Mouse (Mus musculus): ENCODE measurements around the gene Slc6a12. TPM values are rescaled to one million over a fixed set of nuclear protein-coding genes. Genes with fewer than 3 reads are reported as not detected.

The Slc6a12 gene
- total and polyA plus RNA-seq, 2 experiments from 2014 or later, result 2.8 to 5.0 TPM

GRCm38 (mm10) chr6:121310984-121311383 lies 31.9 kb upstream of the Slc6a12 start:
- Histone ChIP-seq H3K4me3 (ENCODE audit: low read depth, low read length) (no peak overlapping the region), H3K4me2 (ENCODE audit: low read depth) (no peak overlapping the region), H3K9me3 (ENCODE audit: low read length) (no peaks in the 10 kb centered on the region), H3K9ac (no peak overlapping the region), H3K27me3 (ENCODE audit: insufficient read depth, low read length) (no peaks in the 10 kb centered on the region), H3K27ac (ENCODE audit: low read depth, low read length) (no peak overlapping the region), H3K4me1 (ENCODE audit: insufficient read depth) (no peaks in the 10 kb centered on the region), H3K36me3 (ENCODE audit: insufficient read depth) (no peaks in the 10 kb centered on the region)
- DNase-seq (no peak), ATAC-seq (no peak)
- 83% methylated on average over 6 of the region's 6 CpGs for WGBS
- no peak for TF ChIP-seq CTCF (IDR thresholded peaks at IDR 0.05; ENCODE audit: low read depth)

- no peaks in the 10 kb centered on the region for H3K9me3 ChIP-seq (ENCODE audit: low read length)
- no peaks in the 10 kb centered on the region for H3K36me3 ChIP-seq (ENCODE audit: insufficient read depth)
- no peak for DNase-seq
- H3K4me1 ChIP-seq (ENCODE audit: insufficient read depth), result no peaks in the 10 kb centered on the region
- no peak overlapping the region for H3K9ac ChIP-seq
- H3K4me3 ChIP-seq (ENCODE audit: low read depth, low read length), result no peak overlapping the region
- no peak for TF ChIP-seq CTCF (IDR thresholded peaks at IDR 0.05; ENCODE audit: low read depth)
- no peak for ATAC-seq
- H3K27me3 ChIP-seq (ENCODE audit: insufficient read depth, low read length), result no peaks in the 10 kb centered on the region
- WGBS, result 70% methylated on average over 6 of the region's 6 CpGs
- no peak overlapping the region for H3K27ac ChIP-seq (ENCODE audit: low read depth, low read length)
- H3K4me2 ChIP-seq (ENCODE audit: low read depth), result no peak overlapping the region
These were observed 23.8 kb upstream of the Slc6a12 start for GRCm38 (mm10) chr6:121319099-121319498.

GRCm38 (mm10) chr6:121322381-121323110 lies 20.3 kb upstream of the Slc6a12 start:
- no peaks in the 10 kb centered on the region for H3K27me3 ChIP-seq (ENCODE audit: insufficient read depth, low read length)
- H3K27ac ChIP-seq (ENCODE audit: low read depth, low read length), result no peak overlapping the region
- DNase-seq (no peak), ATAC-seq (no peak)
- WGBS, result 85% methylated on average over 9 of the region's 9 CpGs
- no peaks in the 10 kb centered on the region for H3K9me3 ChIP-seq (ENCODE audit: low read length)
- no peaks in the 10 kb centered on the region for H3K36me3 ChIP-seq (ENCODE audit: insufficient read depth)
- no peak overlapping the region for H3K9ac ChIP-seq
- no peak overlapping the region for H3K4me2 ChIP-seq (ENCODE audit: low read depth)
- TF ChIP-seq CTCF (IDR thresholded peaks at IDR 0.05; ENCODE audit: low read depth), result no peak
- no peaks in the 10 kb centered on the region for H3K4me1 ChIP-seq (ENCODE audit: insufficient read depth)
- H3K4me3 ChIP-seq (ENCODE audit: low read depth, low read length), result no peak overlapping the region

- Histone ChIP-seq H3K4me3 (ENCODE audit: low read depth, low read length) (no peak overlapping the region), H3K27me3 (ENCODE audit: insufficient read depth, low read length) (no peaks in the 10 kb centered on the region), H3K4me2 (ENCODE audit: low read depth) (no peak overlapping the region), H3K27ac (ENCODE audit: low read depth, low read length) (no peak overlapping the region), H3K9ac (no peak overlapping the region), H3K36me3 (ENCODE audit: insufficient read depth) (no peaks in the 10 kb centered on the region), H3K9me3 (ENCODE audit: low read length) (no peaks in the 10 kb centered on the region), H3K4me1 (ENCODE audit: insufficient read depth) (no peaks in the 10 kb centered on the region)
- 63% methylated on average over 3 of the region's 3 CpGs for WGBS
- ATAC-seq (peak; percentile 68), DNase-seq (peak; percentile 60)
- TF ChIP-seq CTCF (IDR thresholded peaks at IDR 0.05; ENCODE audit: low read depth), result no peak
These were observed 17.6 kb upstream of the Slc6a12 start for GRCm38 (mm10) chr6:121325298-121325697.

- no peak overlapping the region for H3K27ac ChIP-seq (ENCODE audit: low read depth, low read length)
- no peaks in the 10 kb centered on the region for H3K9me3 ChIP-seq (ENCODE audit: low read length)
- no peak for TF ChIP-seq CTCF (IDR thresholded peaks at IDR 0.05; ENCODE audit: low read depth)
- 71% methylated on average over 9 of the region's 9 CpGs for WGBS
- no peaks in the 10 kb centered on the region for H3K27me3 ChIP-seq (ENCODE audit: insufficient read depth, low read length)
- ATAC-seq (no peak), DNase-seq (no peak)
- no peaks in the 10 kb centered on the region for H3K36me3 ChIP-seq (ENCODE audit: insufficient read depth)
- H3K9ac ChIP-seq, result no peak overlapping the region
- H3K4me3 ChIP-seq (ENCODE audit: low read depth, low read length), result no peak overlapping the region
- H3K4me2 ChIP-seq (ENCODE audit: low read depth), result no peak overlapping the region
- no peaks in the 10 kb centered on the region for H3K4me1 ChIP-seq (ENCODE audit: insufficient read depth)
These were observed 17.1 kb upstream of the Slc6a12 start for GRCm38 (mm10) chr6:121325740-121326139.

- Histone ChIP-seq H3K9ac (no peak overlapping the region), H3K9me3 (ENCODE audit: low read length) (no peaks in the 10 kb centered on the region), H3K36me3 (ENCODE audit: insufficient read depth) (no peaks in the 10 kb centered on the region), H3K4me3 (ENCODE audit: low read depth, low read length) (no peak overlapping the region), H3K27ac (ENCODE audit: low read depth, low read length) (no peak overlapping the region), H3K4me2 (ENCODE audit: low read depth) (no peak overlapping the region), H3K4me1 (ENCODE audit: insufficient read depth) (no peaks in the 10 kb centered on the region), H3K27me3 (ENCODE audit: insufficient read depth, low read length) (no peaks in the 10 kb centered on the region)
- 68% methylated on average over 10 of the region's 10 CpGs for WGBS
- ATAC-seq (no peak), DNase-seq (no peak)
- TF ChIP-seq CTCF (IDR thresholded peaks at IDR 0.05; ENCODE audit: low read depth), result no peak
These were observed 16.3 kb upstream of the Slc6a12 start for GRCm38 (mm10) chr6:121326486-121327069.

- Histone ChIP-seq H3K27me3 (ENCODE audit: insufficient read depth, low read length) (no peaks in the 10 kb centered on the region), H3K27ac (ENCODE audit: low read depth, low read length) (0 out of 2 replicates have a peak overlapping the region, but pooled peaks have one; percentile 21), H3K9ac (no peak overlapping the region), H3K9me3 (ENCODE audit: low read length) (no peaks in the 10 kb centered on the region), H3K4me1 (ENCODE audit: insufficient read depth) (no peaks in the 10 kb centered on the region), H3K36me3 (ENCODE audit: insufficient read depth) (no peaks in the 10 kb centered on the region), H3K4me3 (ENCODE audit: low read depth, low read length) (no peak overlapping the region), H3K4me2 (ENCODE audit: low read depth) (no peak overlapping the region)
- 36% methylated on average over 9 of the region's 9 CpGs for WGBS
- DNase-seq (peak; percentile 85), ATAC-seq (peak; percentile 59)
- TF ChIP-seq CTCF (IDR thresholded peaks at IDR 0.05; ENCODE audit: low read depth), result no peak
These were observed 14.4 kb upstream of the Slc6a12 start for GRCm38 (mm10) chr6:121328417-121328884.

All from forebrain, postnatal 0 days (tissue).